Mouse (Mus musculus): ENCODE measurements around the gene Ubr1.

DNA sequence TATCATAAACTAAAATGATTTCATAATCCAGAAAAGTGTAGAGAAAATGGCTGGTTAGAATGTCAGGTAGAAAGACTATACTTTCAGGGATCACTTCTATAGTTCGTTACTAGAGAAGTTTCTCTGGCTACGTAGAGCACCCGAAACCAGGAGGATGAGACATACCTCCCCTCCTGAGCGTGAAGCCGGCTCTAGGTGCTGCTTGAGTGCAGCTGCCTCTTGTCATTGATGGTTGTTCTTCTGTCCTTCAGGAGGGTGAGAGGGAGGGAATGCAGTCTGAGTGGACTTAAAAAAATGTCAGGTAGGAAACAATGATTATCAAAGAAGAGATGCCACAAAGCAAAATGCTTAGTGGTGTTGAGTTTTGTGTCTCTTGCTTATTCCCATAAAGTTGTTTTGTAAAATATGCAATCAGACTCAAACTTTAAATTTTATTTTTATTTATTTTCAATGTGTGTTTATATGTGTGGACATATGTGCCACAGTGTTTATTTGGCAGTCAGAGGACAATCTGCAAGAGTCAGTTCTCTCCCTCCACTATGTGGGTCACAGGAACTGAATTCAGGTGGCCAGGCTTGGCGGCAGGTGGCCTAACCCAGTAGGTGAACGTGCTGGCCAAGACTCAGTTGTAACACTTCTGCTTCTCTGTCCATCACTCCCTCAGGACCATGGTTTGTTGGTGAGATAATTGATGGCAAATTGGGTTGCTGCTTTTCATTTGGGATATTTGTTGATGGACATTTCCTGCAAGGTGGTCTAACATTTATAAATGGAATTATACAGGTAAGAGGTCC is 33.7 kb upstream of the Ubr1 start:
- no peak for TF ChIP-seq CTCF (IDR thresholded peaks at IDR 0.05; ENCODE audit: low read depth)
- TF ChIP-seq EP300 (IDR thresholded peaks at IDR 0.05; ENCODE audit: low read depth): no peak

Measured in liver, embryonic 14.5 days (tissue).